Mouse (Mus musculus): ENCODE measurements at regions not wholly inside any gene's neighbourhood (a gene's known extent, or its start where the extent isn't known, plus 50 kb on each side); places are given as distances from the start of the nearest gene placed in this dataset.

DNA sequence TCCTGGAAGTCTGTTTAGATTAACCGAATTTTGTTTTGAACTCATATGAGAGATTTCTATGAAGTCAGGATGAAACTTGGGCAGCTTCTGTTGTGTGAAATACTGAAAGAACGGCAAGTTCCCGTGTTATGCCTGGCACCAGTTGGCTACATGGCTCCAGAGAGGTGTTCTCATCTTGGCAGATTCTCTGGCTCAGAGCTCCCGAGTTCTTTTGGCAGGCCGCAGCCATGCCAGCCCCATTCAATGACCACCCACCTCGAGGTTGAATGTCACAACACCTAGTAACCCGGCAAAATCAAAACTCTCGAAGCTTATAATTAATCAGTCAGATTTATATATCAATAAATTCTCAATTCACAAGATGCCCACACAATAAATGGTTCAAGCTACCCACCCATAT lies 489.5 kb upstream of the Flrt2 start:
- no peak for TF ChIP-seq POLR2A (IDR thresholded peaks at IDR 0.05; ENCODE audit: borderline replicate concordance, extremely low read depth, insufficient read depth, insufficient read length)
- H3K9ac ChIP-seq (ENCODE audit: low read depth, low read length, severe bottlenecking): no peak overlapping the region
- ATAC-seq (ENCODE audit: low FRiP score, low read depth) (no peak), DNase-seq (ENCODE audit: low spot score) (no peak)
- no peak overlapping the region for H3K27ac ChIP-seq (replicated peaks; ENCODE audit: low read depth, low read length)
- H3K4me2 ChIP-seq (replicated peaks; ENCODE audit: low read depth, low read length, severe bottlenecking): no peak overlapping the region
- H3K4me1 ChIP-seq (ENCODE audit: control insufficient read depth, insufficient read depth, low read length): no peaks in the 10 kb centered on the region
- H3K9me3 ChIP-seq (ENCODE audit: control insufficient read depth, low read length): no peaks in the 10 kb centered on the region
- WGBS: 84% methylated on average over 8 of the region's 8 CpGs
- H3K36me3 ChIP-seq (ENCODE audit: control insufficient read depth, insufficient read depth, low read length): no peaks in the 10 kb centered on the region
- H3K4me3 ChIP-seq (replicated peaks; ENCODE audit: low read length): no peak overlapping the region
- H3K27me3 ChIP-seq (ENCODE audit: control insufficient read depth, insufficient read depth, low read length): no peaks in the 10 kb centered on the region

DNA sequence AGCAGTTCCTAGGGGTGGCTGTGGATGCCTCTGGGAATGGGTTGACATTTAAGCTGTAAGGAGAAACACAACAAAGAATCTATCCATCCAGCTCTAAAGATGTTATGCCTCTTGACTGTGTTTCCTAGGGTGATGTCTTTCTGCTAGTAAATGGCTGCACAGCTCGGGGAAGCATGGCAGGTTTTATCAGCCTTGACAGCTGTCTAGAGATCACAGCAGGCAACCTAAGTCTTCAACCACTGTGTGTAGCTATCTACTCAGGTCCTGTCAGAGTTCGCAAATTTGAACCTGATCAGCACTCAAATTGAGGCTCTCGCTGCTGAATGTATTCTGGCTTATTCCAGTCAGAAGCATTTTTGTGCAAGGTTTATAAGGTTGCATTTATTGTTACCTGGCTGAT lies 486.9 kb upstream of the Flrt2 start:
- DNase-seq (ENCODE audit: low spot score): no peak
- Histone ChIP-seq H3K27ac (replicated peaks; ENCODE audit: low read depth, low read length) (no peak overlapping the region), H3K36me3 (ENCODE audit: control insufficient read depth, insufficient read depth, low read length) (no peaks in the 10 kb centered on the region), H3K9me3 (ENCODE audit: control insufficient read depth, low read length) (no peaks in the 10 kb centered on the region), H3K9ac (ENCODE audit: low read depth, low read length, severe bottlenecking) (no peak overlapping the region), H3K27me3 (ENCODE audit: control insufficient read depth, insufficient read depth, low read length) (no peaks in the 10 kb centered on the region), H3K4me1 (ENCODE audit: control insufficient read depth, insufficient read depth, low read length) (no peaks in the 10 kb centered on the region), H3K4me3 (replicated peaks; ENCODE audit: low read length) (no peak overlapping the region), H3K4me2 (replicated peaks; ENCODE audit: low read depth, low read length, severe bottlenecking) (no peak overlapping the region)
- ATAC-seq (ENCODE audit: low FRiP score, low read depth): no peak
- WGBS: 77% methylated on average over 3 of the region's 3 CpGs
- no peak for TF ChIP-seq POLR2A (IDR thresholded peaks at IDR 0.05; ENCODE audit: borderline replicate concordance, extremely low read depth, insufficient read depth, insufficient read length)

DNA sequence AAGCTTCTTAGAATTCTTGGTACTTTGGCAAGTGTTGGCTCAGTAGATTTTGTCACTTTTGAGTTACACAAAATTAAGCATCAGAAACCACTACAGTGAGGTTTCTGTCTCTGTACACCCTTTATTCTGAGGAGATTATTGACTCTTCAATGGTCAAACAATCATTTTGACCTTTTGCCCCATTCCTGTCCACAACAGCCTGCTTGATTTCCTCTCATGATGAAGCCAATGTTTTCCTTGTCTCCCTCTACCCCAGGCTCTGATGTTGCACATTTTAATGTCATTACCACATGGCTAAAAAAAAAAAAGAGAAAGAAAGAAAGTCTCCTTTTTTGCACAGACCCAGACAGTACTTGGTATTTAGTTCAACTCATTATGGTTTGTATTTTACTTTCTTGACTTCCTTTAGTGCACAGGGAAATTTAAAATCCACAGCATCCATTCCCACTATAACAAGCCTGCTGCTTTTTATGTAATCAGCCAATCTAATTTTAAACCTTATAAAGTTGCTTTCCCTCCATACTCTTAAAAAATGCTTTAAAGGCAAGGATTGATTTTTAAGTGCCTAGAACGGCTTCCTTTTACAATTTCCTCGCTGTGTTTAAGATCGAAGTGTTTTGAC lies 452.8 kb upstream of the Flrt2 start:
- WGBS: 30% methylated on average over 3 of the region's 3 CpGs
- no peak for TF ChIP-seq POLR2A (IDR thresholded peaks at IDR 0.05; ENCODE audit: borderline replicate concordance, extremely low read depth, insufficient read depth, insufficient read length)
- Histone ChIP-seq H3K27ac (replicated peaks; ENCODE audit: low read depth, low read length) (no peak overlapping the region), H3K27me3 (ENCODE audit: control insufficient read depth, insufficient read depth, low read length) (no peaks in the 10 kb centered on the region), H3K4me3 (replicated peaks; ENCODE audit: low read length) (no peak overlapping the region), H3K9me3 (ENCODE audit: control insufficient read depth, low read length) (no peaks in the 10 kb centered on the region), H3K4me1 (ENCODE audit: control insufficient read depth, insufficient read depth, low read length) (0 out of 2 replicates have a peak, but pooled peaks cover 2% of the 10 kb centered on the region), H3K9ac (ENCODE audit: low read depth, low read length, severe bottlenecking) (no peak overlapping the region), H3K36me3 (ENCODE audit: control insufficient read depth, insufficient read depth, low read length) (no peaks in the 10 kb centered on the region), H3K4me2 (replicated peaks; ENCODE audit: low read depth, low read length, severe bottlenecking) (no peak overlapping the region)
- no peak for ATAC-seq (ENCODE audit: low FRiP score, low read depth)
- no peak for DNase-seq (ENCODE audit: low spot score)

DNA sequence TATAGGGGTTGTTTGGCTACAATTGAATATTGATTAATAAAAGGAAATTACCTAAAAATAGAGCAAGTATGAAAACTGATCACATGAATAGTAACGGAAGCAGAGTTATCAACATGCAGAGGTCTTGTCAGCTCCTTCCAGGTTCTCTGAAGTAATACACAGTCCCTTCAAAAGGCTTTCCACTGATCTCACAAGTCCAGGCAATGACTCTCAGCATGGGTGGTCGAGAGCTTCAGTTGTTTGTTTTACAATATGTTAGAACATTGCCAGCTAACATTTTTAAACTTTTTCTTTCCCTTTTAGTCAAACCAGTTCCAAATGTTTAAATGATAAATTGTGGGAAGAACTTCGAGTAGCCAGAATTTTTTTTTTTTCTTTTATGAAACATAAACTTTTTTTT lies 424.8 kb upstream of the Flrt2 start:
- DNase-seq (ENCODE audit: low spot score): no peak
- TF ChIP-seq POLR2A (IDR thresholded peaks at IDR 0.05; ENCODE audit: borderline replicate concordance, extremely low read depth, insufficient read depth, insufficient read length): no peak
- H3K27ac ChIP-seq (replicated peaks; ENCODE audit: low read depth, low read length): no peak overlapping the region
- no peaks in the 10 kb centered on the region for H3K36me3 ChIP-seq (ENCODE audit: control insufficient read depth, insufficient read depth, low read length)
- H3K9ac ChIP-seq (ENCODE audit: low read depth, low read length, severe bottlenecking): no peak overlapping the region
- no peaks in the 10 kb centered on the region for H3K4me1 ChIP-seq (ENCODE audit: control insufficient read depth, insufficient read depth, low read length)
- 65% methylated on average over 3 of the region's 3 CpGs for WGBS
- no peaks in the 10 kb centered on the region for H3K9me3 ChIP-seq (ENCODE audit: control insufficient read depth, low read length)
- ATAC-seq (ENCODE audit: low FRiP score, low read depth): no peak
- no peak overlapping the region for H3K4me3 ChIP-seq (replicated peaks; ENCODE audit: low read length)
- no peak overlapping the region for H3K4me2 ChIP-seq (replicated peaks; ENCODE audit: low read depth, low read length, severe bottlenecking)
- no peaks in the 10 kb centered on the region for H3K27me3 ChIP-seq (ENCODE audit: control insufficient read depth, insufficient read depth, low read length)

DNA sequence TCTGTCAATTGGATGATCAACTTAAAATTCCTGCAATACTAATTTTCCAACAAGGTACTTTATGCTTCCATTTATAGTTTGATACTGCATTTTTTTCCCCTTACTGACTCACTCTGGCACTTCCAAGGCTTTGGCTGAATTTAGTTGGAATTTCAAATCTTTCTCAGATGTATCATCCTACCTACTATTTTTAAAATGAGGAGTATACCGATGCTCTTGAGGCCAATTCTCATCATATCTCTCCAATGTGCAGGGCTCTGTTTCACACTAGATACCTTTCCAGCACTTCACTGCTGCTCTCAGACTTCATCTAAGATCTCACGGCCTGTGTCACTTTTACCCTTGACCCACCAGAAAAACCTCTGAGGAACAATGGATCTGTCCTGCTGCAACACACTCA lies 386.6 kb upstream of the Flrt2 start:
- no peak for ATAC-seq (ENCODE audit: low FRiP score, low read depth)
- 84% methylated on average over 2 of the region's 2 CpGs for WGBS
- H3K27ac ChIP-seq (replicated peaks; ENCODE audit: low read depth, low read length): no peak overlapping the region
- no peak for DNase-seq (ENCODE audit: low spot score)
- TF ChIP-seq POLR2A (IDR thresholded peaks at IDR 0.05; ENCODE audit: borderline replicate concordance, extremely low read depth, insufficient read depth, insufficient read length): no peak
- H3K9me3 ChIP-seq (ENCODE audit: control insufficient read depth, low read length): no peaks in the 10 kb centered on the region
- H3K4me2 ChIP-seq (replicated peaks; ENCODE audit: low read depth, low read length, severe bottlenecking): no peak overlapping the region
- H3K27me3 ChIP-seq (ENCODE audit: control insufficient read depth, insufficient read depth, low read length): no peaks in the 10 kb centered on the region
- H3K9ac ChIP-seq (ENCODE audit: low read depth, low read length, severe bottlenecking): no peak overlapping the region
- no peak overlapping the region for H3K4me3 ChIP-seq (replicated peaks; ENCODE audit: low read length)
- H3K4me1 ChIP-seq (ENCODE audit: control insufficient read depth, insufficient read depth, low read length): no peaks in the 10 kb centered on the region
- H3K36me3 ChIP-seq (ENCODE audit: control insufficient read depth, insufficient read depth, low read length): no peaks in the 10 kb centered on the region

Measured in limb, embryonic 14.5 days (tissue).